Mouse (Mus musculus) regulatory T cell (primary cell): ENCODE results near the gene Thegl.
"Not testable (repeated sequence)": the region's sequence is repeated elsewhere in the genome, so short reads cannot be mapped to it uniquely, and the experiment has no call there.

ENCODE experiments used
- in situ Hi-C: fragments of 300-600 bp; cut with MboI, MseI; formaldehyde crosslinking; loops from one replicate; pipeline ENCODE4 v1.15.1; 2025; ENCODE audit warnings: high pct_unique_total_duplicates

The Thegl gene

DNA sequence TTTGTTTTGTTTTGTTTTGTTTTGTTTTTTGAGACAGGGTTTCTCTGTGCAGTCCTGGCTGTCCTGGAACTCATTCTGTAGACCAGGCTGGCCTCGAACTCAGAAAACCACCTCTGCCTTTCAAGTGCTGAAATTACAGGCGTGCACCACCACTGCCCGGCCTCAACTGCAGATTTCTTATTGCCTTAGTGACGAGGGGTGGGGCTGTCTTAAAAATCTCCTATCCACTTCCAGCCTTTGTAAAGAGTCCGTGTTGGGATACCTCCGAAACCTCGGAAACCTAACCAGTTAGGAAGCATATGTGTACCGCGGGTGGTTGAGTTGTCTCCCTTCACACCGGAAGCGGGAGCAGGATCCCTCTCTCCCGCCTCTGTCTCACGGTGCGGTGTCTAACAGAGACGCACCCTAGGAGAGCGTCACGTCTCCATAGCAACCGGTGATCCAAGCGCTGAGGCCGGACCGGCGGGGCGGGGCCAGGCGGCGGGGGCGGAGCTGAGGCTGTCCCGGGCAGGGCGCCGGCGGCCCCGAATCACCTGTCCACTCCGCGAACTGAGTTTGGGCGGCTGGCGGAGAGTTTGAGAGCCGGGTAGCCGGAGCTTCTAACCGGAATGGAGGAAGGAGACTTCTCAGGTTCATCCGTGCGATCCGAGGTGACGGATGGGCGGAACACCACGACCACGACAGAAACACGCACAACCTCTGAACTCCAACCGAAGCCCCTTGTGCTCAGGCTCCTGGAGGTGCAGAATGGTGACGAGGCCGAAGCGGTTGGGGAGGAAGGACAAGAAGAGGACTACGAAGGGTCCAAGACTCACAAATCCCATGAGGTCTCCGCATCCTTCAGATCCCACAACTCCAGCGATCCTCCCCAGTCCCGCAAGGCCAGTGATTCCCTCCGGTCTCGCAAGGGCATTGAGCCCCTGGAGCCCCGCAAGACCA lies at the start of gene Thegl:
TSS of gene Thegl (plus strand) at position 480 of the 939 bp plus-strand sequence.
- in situ Hi-C loops, result no loop called here

DNA sequence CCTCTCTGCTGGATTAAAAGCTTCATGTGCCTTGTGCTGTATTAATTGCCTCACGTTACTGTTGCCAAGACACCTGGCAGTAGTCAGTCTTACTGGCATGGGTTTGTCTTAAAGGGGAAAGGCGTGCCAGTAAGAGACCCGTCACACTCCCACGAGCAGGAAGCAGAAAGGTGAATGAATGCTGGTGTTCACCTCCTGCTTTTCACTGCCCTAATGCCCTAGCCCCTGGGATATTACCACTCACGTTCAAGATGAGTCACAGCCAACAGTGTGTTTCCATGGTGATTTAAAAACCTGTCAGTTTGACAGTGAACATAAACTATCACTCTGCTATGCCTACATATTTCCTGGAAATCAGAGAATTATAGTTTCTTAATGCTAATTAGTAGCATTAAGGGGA lies 46.6 kb upstream of the Thegl start:
- in situ Hi-C loops, result no loop called here

DNA sequence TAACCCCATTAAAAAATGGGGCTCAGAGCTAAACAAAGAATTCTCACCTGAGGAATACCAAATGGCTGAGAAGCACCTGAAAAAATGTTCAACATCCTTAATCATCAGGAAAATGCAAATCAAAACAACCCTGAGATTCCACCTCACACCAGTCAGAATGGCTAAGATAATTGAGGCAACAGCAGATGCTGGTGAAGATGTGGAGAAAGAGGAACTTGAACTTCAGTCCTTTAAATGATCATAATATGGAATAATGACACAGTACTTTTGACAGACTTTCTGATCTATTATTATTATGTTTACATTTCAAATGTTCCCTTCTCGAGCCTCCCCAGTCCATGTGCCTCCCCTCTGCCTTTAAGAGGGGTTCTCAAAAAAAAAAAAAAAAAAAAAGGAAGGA lies 44.7 kb upstream of the Thegl start:
- in situ Hi-C loops, result not testable (repeated sequence)

DNA sequence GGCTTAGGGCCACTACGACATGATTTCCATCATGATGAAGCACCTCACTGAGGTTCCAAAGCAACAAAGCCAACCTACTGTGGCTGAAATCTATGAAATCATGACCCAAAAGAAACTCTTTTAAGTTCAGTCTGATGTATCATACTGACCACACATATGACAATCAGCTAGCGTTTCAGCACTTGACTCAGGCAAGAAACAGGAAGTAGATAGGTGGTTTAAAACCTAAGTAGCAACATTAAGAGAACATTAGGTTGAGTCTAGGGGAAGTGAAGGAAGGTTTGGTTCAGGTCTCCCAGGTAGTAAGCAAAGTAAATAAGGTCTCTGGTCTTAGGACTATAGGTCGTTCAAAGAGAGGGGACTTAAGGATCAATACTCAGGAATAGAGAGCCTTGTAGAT lies 42.3 kb upstream of the Thegl start:
- in situ Hi-C loops, result no loop called here

DNA sequence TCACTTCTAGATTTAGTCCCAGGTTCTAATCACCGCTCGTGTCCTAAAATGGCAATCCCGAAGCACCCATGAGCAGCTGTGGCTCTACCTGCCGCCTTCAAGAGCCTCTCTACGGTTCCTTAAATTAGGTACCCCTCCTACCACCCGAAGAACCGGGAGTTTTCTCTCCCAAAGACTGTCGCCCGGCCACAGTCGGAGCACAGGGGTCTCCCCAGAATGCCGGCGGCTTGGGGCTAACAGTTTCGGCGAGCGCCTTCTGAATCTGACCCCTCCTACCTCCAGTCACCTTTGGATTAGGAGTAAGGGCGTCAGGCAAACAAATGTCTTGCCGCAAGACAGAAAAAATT lies 41.6 kb upstream of the Thegl start:
- in situ Hi-C loops, result no loop called here

DNA sequence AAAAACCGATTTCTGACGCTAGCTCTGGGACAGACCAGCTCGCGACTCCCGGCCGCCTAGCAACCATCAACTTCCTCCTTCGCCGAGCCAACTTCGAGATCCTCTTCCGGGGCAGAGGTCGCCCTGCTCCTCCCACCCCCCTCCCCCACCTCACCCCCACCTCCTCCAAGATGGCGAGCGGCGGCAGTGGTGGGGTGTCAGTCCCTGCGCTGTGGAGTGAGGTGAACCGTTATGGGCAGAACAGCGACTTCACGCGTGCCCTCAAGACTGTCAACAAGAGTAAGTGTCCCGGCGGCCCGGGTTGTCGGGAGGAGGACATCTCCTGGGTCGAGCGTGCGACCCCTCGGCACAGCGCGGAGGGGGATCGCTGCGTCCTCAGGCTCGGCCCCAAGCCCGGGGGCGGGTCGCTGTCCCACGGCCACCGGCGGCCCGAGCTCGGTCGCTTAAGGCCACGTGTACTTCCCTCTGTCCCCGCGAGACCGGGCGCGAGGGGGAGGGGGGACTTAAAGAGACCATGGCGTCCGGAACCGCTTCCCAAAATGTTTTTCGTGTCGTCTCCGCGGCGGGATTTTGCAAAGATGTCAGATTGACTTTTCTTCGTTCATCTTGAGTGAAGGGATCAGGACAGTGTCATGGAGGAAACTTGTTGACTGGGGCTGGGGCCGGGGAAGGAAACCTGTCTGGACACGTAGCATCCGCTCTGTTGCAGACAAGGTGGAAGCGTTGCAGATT lies 41.1 kb upstream of the Thegl start, which contains the start of gene Srp72:
TSS of gene Srp72 (plus strand) at position 130 of the 732 bp plus-strand sequence.
- in situ Hi-C loops, result loop anchor here (5.0 kb wide), 1 partner anchor 343 kb away; no protein-coding TSS in a partner anchor

DNA sequence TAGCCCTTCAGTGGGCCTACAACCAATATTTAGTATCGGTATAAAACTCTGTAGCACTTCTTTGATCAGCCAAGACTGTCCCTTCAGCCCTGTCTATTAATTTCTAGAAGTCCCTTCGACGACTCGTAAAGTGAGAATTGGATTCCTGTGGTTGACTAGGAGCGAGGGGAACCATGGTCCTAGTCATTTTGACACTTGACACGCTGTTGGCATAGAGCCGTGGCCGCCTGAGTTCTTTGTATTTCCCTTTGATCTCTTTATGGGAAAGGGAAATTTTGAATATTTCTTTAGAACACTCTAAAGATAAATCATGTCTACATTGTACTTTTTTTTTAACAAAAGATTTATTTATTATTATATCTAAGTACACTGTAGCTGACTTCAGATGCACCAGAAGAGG lies 40.1 kb upstream of the Thegl start:
- in situ Hi-C loops, result loop anchor here (5.0 kb wide), 1 partner anchor 342 kb away; no protein-coding TSS in a partner anchor

DNA sequence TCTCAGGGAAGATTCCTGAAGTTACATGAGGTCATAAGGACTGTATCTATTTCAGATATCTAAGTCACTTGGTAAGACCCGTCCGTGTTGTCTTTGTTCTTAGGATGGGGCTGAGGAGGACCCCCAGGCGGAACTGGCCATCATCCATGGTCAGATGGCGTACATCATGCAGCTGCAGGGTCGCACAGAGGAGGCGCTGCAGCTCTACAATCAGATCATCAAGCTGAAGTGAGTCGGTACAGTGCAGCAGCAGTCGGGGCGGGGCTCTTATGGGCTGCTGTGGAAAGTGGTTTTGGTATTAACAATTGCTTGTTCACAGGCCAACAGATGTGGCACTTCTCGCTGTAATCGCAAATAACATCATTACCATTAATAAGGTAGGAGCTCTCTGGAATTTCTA lies 31.8 kb upstream of the Thegl start:
- in situ Hi-C loops, result no loop called here

DNA sequence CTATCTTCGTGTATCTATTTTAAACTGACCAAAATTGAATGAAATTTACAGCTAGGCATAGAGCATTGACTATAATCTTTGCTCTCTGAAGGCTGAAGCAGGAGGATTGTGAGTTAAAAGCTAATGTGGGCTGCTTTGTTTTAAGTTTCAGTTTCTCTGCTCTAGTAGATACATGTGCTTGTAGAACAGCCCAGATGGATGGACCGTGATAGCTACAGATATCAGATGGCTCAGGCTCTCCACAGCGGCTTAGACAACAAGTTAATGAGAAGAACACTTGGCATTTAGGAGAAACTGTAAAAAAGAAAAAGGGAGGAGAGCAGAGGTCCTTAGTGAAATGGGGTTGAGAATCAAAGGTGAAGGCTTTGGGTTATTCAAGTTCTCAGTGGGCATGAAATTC lies 25.0 kb upstream of the Thegl start:
- in situ Hi-C loops, result no loop called here

DNA sequence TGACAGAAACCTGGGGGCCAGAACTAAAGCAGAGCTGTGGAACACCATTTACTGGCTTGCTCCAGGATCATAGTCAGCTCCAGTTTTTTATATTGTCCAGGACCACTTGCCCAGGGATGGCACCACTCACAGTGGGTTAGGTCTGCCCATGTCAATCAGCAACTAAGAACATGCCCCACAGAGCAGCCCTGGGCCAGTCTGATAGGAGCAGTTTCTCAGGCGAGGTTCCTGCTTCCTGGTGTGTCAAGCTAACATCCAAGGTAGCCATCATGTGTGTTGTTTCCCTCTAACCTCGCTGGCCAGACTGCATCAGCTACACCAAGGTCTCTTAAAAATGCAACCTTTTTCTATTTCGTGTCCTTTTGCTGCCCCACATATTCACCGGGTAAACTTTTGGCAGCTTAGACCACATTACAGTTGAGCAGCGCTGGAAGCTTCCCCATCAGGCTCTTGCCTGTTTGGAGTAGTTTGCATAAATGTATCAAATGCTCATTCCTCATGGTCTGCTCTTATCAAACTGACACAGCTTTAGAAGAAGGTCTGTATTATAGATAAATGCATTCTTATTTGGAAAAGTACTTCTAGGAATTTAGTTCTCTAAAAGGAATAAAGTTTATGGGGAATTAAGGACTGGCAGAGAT lies 22.5 kb upstream of the Thegl start:
- in situ Hi-C loops, result no loop called here

DNA sequence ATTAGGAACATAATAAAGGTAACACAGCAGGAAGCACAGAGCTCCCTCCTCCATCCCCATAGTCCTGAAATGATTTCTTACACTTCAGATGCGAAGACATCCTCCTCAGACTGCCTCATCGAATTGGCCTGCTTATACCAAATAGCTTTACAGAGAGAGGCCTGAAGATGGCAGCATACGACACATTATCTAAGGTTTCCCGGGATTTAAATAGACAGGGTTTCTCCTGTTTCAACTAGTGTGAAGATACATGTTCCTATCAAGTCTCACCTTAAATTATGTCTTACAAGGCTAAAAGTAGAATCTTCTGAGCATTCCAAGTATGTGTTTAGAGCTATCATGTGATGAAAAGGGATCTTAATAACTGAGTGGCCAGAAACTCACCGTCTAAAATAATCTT lies 17.4 kb upstream of the Thegl start:
- in situ Hi-C loops, result no loop called here

DNA sequence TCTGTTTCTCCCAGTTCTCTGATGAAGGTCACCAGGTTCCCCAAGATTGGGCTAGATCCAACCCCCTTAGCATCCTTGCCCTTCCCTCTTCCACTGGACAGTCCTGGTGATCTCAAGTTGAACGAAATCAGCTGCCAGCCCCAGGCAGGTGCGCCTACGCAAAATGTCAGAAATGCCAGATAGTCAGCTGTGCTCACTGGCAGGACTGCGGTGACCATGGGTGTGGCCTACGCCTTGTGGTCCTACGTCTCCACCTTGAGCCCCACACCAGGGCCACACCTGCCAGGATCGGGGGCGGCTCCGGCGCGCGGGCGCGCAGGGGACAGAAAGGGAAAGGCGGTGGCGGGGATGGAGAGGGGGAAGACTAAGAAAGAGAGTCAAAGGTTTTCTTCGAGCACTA lies 14.6 kb upstream of the Thegl start:
- in situ Hi-C loops, result no loop called here

DNA sequence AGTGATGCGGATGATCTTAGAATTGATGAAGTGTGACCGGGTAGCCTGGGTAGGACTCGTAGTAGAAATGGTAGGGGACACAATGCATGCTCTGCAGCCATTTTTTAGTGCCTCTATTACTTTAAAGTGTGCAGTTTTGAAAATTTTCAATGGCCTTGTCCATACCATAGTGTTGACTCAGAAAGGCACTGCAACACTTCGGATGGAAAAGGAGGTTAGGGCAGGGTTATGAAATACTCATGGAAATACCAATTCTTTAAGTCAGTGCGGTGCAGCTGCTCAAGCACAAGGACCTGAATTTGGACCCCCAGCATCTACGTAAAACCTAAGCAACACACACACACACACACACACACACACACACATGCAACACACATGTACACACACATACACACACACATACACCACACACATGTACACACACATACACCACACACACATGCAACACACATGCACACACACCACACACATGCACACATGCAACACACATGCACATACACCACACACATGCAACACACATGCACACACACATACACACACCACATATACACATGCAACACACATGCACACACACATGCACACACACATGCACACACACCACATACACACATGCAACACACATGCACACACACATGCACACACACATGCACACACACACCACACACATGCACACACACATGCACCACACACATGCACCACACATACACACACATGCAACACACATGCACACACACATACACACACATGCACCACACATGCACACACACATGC lies 11.6 kb upstream of the Thegl start, which contains the start of gene Arl9:
TSS of gene Arl9 (plus strand) at position 5 of the 771 bp plus-strand sequence.
- in situ Hi-C loops, result no loop called here

DNA sequence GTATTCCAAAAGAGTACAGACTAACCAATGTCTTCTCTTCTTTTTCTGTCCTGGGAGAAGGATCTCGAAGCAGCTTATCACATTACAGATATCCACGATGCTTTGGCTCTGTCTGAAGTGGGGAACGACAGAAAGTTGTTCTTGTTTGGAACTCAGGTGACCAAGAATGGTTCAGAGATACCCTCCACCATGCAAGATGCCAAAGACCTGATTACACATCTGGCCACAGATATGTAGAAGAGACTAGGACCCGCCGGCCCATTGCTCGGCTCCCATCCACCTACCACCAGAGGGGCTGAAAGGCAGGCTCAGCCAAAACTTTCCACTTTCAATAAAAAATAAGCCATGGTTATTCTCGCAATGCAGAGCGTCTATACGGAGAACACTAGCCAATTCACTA lies 5.5 kb upstream of the Thegl start:
- in situ Hi-C loops, result no loop called here

DNA sequence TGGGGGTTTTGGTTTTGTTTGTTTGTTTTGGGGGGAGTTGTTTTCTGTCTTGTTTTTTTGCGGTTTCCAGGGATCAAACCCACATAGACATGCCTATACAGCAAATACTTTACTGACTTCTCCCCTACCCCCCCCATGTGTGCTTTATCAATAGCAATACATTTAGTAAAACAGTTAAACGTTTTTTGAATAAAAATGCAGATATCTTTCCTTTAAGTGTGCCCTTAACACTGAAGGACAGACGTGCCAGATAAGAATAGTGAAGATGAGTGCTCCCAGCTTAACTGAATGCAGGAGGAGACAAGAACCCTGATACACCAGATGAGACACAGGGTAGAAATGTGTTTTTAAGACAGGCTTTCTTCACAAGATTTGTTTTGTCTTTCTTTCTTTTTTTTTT lies 4.7 kb upstream of the Thegl start:
- in situ Hi-C loops, result no loop called here

DNA sequence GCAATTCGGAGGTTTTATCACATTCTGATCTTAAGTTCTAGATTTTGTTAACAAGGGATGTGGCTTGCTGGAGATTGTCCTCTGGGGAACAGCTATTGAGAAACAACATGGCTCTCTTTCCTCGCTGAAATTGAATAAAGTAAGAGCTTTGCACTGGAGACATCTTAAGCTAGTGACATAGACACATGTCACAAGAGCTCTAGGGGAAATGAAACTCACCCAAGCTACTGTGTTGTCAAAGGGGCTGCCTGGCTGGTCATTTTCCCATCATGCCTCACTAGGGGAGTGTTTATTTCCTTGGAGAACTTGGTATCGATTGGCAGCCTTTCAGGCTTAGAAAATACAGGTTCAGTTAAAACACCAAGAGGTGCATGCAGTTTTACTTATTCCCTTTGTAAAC lies 2.7 kb upstream of the Thegl start:
- in situ Hi-C loops, result no loop called here

DNA sequence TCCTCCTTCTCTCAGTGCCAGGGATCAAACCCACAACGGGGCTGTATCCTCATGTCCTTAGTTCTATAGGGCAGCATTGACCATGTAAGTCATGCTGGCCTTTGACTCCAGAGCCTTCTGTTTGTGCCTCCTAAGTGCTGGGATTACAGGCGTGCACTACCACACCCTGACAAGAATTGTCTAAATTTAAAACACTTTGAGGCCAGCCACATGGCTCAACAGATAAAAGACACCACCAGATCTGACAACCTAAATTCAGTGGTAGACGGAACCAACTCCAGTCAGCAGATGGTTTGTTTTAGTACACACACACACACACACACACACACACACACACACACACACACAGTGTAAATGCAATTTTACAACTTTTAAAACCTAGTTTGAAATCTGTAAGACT lies 12.2 kb downstream of the Thegl start:
- in situ Hi-C loops, result no loop called here

DNA sequence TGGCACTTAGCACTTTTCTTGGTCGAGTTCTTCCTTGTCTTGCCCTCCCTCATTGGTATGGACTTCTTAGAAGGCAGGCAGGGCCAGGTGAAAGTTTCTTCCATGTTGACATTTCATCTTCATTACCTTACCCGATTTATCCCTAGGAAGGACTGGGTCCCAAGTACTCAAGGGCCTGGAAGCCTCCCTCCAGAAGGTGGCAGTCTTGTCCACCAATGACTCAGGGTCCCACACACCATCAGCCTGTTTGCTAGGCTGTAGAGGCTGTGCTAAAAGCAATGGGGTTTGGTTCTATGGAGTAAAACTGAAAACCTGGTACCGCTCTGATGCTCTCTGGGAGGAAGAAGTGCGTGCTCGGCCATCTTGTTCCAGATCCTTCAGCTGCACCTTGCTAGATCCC lies 13.9 kb downstream of the Thegl start:
- in situ Hi-C loops, result no loop called here

DNA sequence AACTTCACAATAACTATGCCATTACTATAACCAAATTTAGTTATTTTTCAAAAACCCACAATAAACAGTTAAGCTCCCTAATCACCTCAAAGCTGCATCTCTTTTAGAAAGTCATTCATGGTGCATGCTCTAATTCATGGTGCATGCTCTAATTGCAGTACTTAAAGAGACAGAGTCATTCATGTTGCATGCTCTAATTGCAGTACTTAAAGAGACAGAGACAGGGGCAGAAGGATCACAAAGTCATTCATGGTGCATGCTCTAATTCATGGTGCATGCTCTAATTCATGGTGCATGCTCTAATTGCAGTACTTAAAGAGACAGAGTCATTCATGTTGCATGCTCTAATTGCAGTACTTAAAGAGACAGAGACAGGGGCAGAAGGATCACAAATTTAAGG lies 19.3 kb downstream of the Thegl start:
- in situ Hi-C loops, result not testable (repeated sequence)

DNA sequence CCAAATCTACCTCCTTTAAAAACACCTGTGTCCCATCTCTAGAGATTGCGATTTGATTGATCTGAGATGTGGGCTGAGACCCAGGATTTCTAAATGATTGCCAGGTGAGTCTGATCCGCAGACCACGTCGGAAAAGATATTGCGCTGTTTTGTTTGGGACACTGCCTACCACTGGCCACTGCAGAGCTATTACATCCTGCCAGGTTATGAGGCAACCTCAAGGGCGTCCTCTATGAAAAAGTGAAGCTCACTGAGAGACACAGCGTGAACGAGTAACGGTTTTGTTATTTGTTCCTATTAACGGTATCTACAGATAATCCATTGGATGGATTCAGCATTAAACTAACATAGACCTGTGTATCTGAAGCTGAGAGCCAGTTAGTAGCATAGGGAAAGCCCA lies 22.6 kb downstream of the Thegl start:
- in situ Hi-C loops, result no loop called here

DNA sequence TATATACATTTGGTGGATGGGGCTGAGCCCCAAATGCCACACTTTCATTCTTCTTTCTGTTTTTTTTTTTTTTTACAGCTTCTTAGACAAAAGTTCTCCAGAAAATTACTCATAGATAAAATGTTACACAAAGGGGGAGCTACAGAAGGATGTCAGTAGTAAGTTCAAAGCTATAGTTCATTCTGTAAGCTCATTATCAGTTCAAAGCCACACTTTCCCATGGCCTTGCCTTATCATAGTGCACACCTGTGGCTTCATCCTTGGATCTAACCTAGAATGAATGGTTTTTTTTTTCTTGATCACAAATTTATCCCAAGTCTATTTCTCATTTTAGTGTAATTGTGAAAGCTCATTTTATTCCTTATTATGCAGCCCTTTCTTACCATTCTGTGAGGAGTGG lies 23.6 kb downstream of the Thegl start:
- in situ Hi-C loops, result no loop called here

DNA sequence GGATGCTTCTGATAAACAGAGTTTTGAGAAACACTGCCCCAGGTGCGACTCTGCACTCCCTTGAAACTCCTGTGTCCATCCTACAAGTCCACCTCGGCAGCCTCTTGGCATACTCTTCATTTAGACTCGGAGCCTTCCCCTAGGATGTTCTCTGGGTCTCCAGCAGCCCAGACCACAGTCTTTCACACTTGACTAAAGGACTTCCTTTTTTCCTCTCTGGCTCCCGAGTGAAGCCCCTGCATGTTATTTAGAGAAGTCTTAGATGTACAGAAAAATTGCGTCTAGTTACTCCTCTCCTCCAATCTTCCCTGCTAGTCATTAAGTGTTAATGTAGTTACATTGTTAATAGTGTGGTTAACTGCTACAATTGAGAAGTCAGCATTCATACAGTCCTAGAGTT lies 28.5 kb downstream of the Thegl start:
- in situ Hi-C loops, result no loop called here
